Mouse (Mus musculus) heart, embryonic 13.5 days (tissue): ENCODE measurements around the gene Foxj3. TPM values are rescaled to one million over a fixed set of nuclear protein-coding genes. Genes with fewer than 3 reads are reported as not detected.

Experiments used
- ATAC-seq: fragments of 200-750 bp; cut with Nextera tagmentation; 2 replicates; pipeline ENCODE4 v1.8.0; 2017; ENCODE audit warnings: moderate TSS enrichment; ENCODE audit not compliant: insufficient number of reproducible peaks, low FRiP score, low TSS enrichment; ENCODE audit errors: extremely low read depth
- H3K27ac ChIP-seq: fragments of 300-500 bp; sonication (generic); replicated peaks from 2 replicates; pipeline ENCODE4 v1.5.1; 2015; ENCODE audit warnings: moderate library complexity, mild to moderate bottlenecking, inconsistent platforms
- H3K27me3 ChIP-seq: fragments of 300-500 bp; sonication (generic); replicated peaks from 2 replicates; pipeline ENCODE4 v1.6.1; 2015; ENCODE audit warnings: mild to moderate bottlenecking, inconsistent platforms
- H3K36me3 ChIP-seq: fragments of 300-500 bp; sonication (generic); 2 replicates; pipeline ENCODE4 v1.6.1; 2015; ENCODE audit warnings: mild to moderate bottlenecking, inconsistent platforms
- H3K4me1 ChIP-seq: fragments of 300-500 bp; sonication (generic); 2 replicates; pipeline ENCODE4 v1.6.1; 2015; ENCODE audit warnings: inconsistent platforms
- H3K4me2 ChIP-seq: fragments of 300-500 bp; sonication (generic); 2 replicates; pipeline ENCODE4 v1.6.1; 2015; ENCODE audit warnings: inconsistent platforms, mild to moderate bottlenecking, moderate library complexity
- H3K4me3 ChIP-seq: fragments of 300-500 bp; sonication (generic); 2 replicates; pipeline ENCODE4 v1.5.1; 2015; ENCODE audit warnings: moderate library complexity, mild to moderate bottlenecking, inconsistent platforms
- H3K9ac ChIP-seq: fragments of 300-500 bp; sonication (generic); 2 replicates; pipeline ENCODE4 v1.6.1; 2015; ENCODE audit warnings: inconsistent platforms, mild to moderate bottlenecking, moderate library complexity
- H3K9me3 ChIP-seq: fragments of 300-500 bp; sonication (generic); 2 replicates; pipeline ENCODE4 v1.6.1; 2016; ENCODE audit warnings: inconsistent platforms
- WGBS: fragments of 180-500 bp; shearing (Covaris S2); methylation state at CpG from one replicate; pipeline ENCODE4 v1.1.7; 2015; ENCODE audit warnings: mixed read lengths; 5-methylcytosine and 5-hydroxymethylcytosine counted together
- polyA plus RNA-seq: library from polyadenylated mRNA; unstranded; fragments of >200 nt; fragmentation: Nextera tagmentation; extraction: Ambion mirVana; gene quantifications from 2 replicates; pipeline ENCODE4 v1.2.1, GENCODE M21; 2015

The Foxj3 gene
- polyA plus RNA-seq, 1 experiment from 2014 or later, result 19.1 TPM

GRCm38 (mm10) chr4:119637176-119637845 lies 100.5 kb downstream of the Foxj3 start, which contains the start of gene Guca2a:
Gene Guca2a, plus strand, starts transcription at chr4:119637704.
- Histone ChIP-seq H3K4me3 (no peak within 1 kb of the TSS), H3K27me3 (no peaks in the 10 kb centered on the region), H3K4me2 (no peak within 1 kb of the TSS), H3K9me3 (no peaks in the 10 kb centered on the region), H3K4me1 (peaks cover 51% of the 10 kb centered on the region), H3K27ac (peak within 1 kb of the TSS; percentile 39), H3K36me3 (no peaks in the 10 kb centered on the region), H3K9ac (0 out of 2 replicates have a peak within 1 kb of the TSS, but pooled peaks have one; percentile 14)
- WGBS, result 55% methylated on average over 4 of the region's 4 CpGs
- ATAC-seq, result no peak

- no peak overlapping the region for H3K4me2 ChIP-seq
- H3K4me3 ChIP-seq, result no peak overlapping the region
- H3K27me3 ChIP-seq, result no peaks in the 10 kb centered on the region
- H3K9me3 ChIP-seq, result peaks cover 4% of the 10 kb centered on the region; the same call in 1 of the 2 replicates
- H3K27ac ChIP-seq, result no peak overlapping the region
- H3K36me3 ChIP-seq, result 0 out of 2 replicates have a peak, but pooled peaks cover 2% of the 10 kb centered on the region
- H3K9ac ChIP-seq, result no peak overlapping the region
- H3K4me1 ChIP-seq, result peaks cover 45% of the 10 kb centered on the region
- no peak for ATAC-seq
- WGBS, result 75% methylated on average over 6 of the region's 6 CpGs
These were observed 101.1 kb downstream of the Foxj3 start for GRCm38 (mm10) chr4:119637946-119638345.

GRCm38 (mm10) chr4:119638656-119639055 lies 101.9 kb downstream of the Foxj3 start:
- no peak overlapping the region for H3K4me3 ChIP-seq
- H3K4me2 ChIP-seq, result no peak overlapping the region
- no peak overlapping the region for H3K9ac ChIP-seq
- H3K9me3 ChIP-seq, result peaks cover 4% of the 10 kb centered on the region; the same call in 1 of the 2 replicates
- no peaks in the 10 kb centered on the region for H3K27me3 ChIP-seq
- H3K4me1 ChIP-seq, result peaks cover 38% of the 10 kb centered on the region
- no peak overlapping the region for H3K27ac ChIP-seq
- 0 out of 2 replicates have a peak, but pooled peaks cover 2% of the 10 kb centered on the region for H3K36me3 ChIP-seq
- WGBS, result 56% methylated on average over 11 of the region's 11 CpGs
- no peak for ATAC-seq

GRCm38 (mm10) chr4:119642666-119643065 lies 105.9 kb downstream of the Foxj3 start:
- Histone ChIP-seq H3K27me3 (no peaks in the 10 kb centered on the region), H3K27ac (no peak overlapping the region), H3K4me2 (no peak overlapping the region), H3K36me3 (0 out of 2 replicates have a peak, but pooled peaks cover 2% of the 10 kb centered on the region), H3K4me1 (peaks cover 3% of the 10 kb centered on the region), H3K9ac (no peak overlapping the region), H3K9me3 (peaks cover 4% of the 10 kb centered on the region; the same call in 1 of the 2 replicates), H3K4me3 (no peak overlapping the region)
- WGBS, result 72% methylated on average over 4 of the region's 4 CpGs
- ATAC-seq, result no peak

- Histone ChIP-seq H3K36me3 (no peaks in the 10 kb centered on the region), H3K27me3 (no peaks in the 10 kb centered on the region), H3K9ac (no peak overlapping the region), H3K4me2 (no peak overlapping the region), H3K27ac (no peak overlapping the region), H3K4me1 (peaks cover 20% of the 10 kb centered on the region), H3K9me3 (peaks cover 11% of the 10 kb centered on the region), H3K4me3 (no peak overlapping the region)
- 78% methylated on average over 1 of the region's 1 CpGs for WGBS
- no peak for ATAC-seq
These were observed 120.2 kb downstream of the Foxj3 start for GRCm38 (mm10) chr4:119657011-119657410.

GRCm38 (mm10) chr4:119658246-119658645 lies 121.4 kb downstream of the Foxj3 start:
- Histone ChIP-seq H3K27ac (no peak overlapping the region), H3K27me3 (no peaks in the 10 kb centered on the region), H3K9me3 (peaks cover 6% of the 10 kb centered on the region), H3K4me3 (no peak overlapping the region), H3K9ac (no peak overlapping the region), H3K4me2 (no peak overlapping the region), H3K4me1 (peaks cover 32% of the 10 kb centered on the region), H3K36me3 (no peaks in the 10 kb centered on the region)
- 63% methylated on average over 1 of the region's 2 CpGs for WGBS
- no peak for ATAC-seq

- Histone ChIP-seq H3K4me3 (no peak within 1 kb of the TSS), H3K4me2 (no peak within 1 kb of the TSS), H3K4me1 (peaks cover 34% of the 10 kb centered on the region), H3K36me3 (no peaks in the 10 kb centered on the region), H3K9me3 (peaks cover under 1% of the 10 kb centered on the region; the same call in 1 of the 2 replicates), H3K27ac (no peak within 1 kb of the TSS), H3K27me3 (no peaks in the 10 kb centered on the region), H3K9ac (no peak within 1 kb of the TSS)
- 92% methylated on average over 4 of the region's 4 CpGs for WGBS
- ATAC-seq, result no peak
These were observed 121.9 kb downstream of the Foxj3 start, which contains the start of gene Guca2b for GRCm38 (mm10) chr4:119658731-119659130. Gene Guca2b, minus strand, starts transcription at chr4:119658954.

GRCm38 (mm10) chr4:119660007-119660406 lies 123.2 kb downstream of the Foxj3 start:
- no peak for ATAC-seq
- H3K9ac ChIP-seq, result no peak overlapping the region
- H3K4me1 ChIP-seq, result peaks cover 45% of the 10 kb centered on the region
- no peak overlapping the region for H3K4me2 ChIP-seq
- no peak overlapping the region for H3K27ac ChIP-seq
- H3K27me3 ChIP-seq, result no peaks in the 10 kb centered on the region
- no peaks in the 10 kb centered on the region for H3K36me3 ChIP-seq
- WGBS, result 65% methylated on average over 8 of the region's 8 CpGs
- no peaks in the 10 kb centered on the region for H3K9me3 ChIP-seq
- no peak overlapping the region for H3K4me3 ChIP-seq

GRCm38 (mm10) chr4:119662151-119662550 lies 125.3 kb downstream of the Foxj3 start:
- H3K4me3 ChIP-seq, result no peak overlapping the region
- peak overlapping the region; percentile 28 for H3K4me2 ChIP-seq

GRCm38 (mm10) chr4:119662976-119663375 lies 126.2 kb downstream of the Foxj3 start:
- H3K27ac ChIP-seq, result peak overlapping the region; percentile 95
- no peak for ATAC-seq
- peak overlapping the region; percentile 63; the same call in 1 of the 2 replicates for H3K9ac ChIP-seq
- H3K4me1 ChIP-seq, result peaks cover 59% of the 10 kb centered on the region
- 67% methylated on average over 7 of the region's 7 CpGs for WGBS
- H3K27me3 ChIP-seq, result no peaks in the 10 kb centered on the region
- H3K4me2 ChIP-seq, result no peak overlapping the region
- no peak overlapping the region for H3K4me3 ChIP-seq
- no peaks in the 10 kb centered on the region for H3K9me3 ChIP-seq
- no peaks in the 10 kb centered on the region for H3K36me3 ChIP-seq

More at GRCm38 (mm10) chr4:119662151-119662550, 125.3 kb downstream of the Foxj3 start:
- peak; percentile 68; the same call in 1 of the 2 replicates for ATAC-seq
- no peaks in the 10 kb centered on the region for H3K27me3 ChIP-seq
- peaks cover 59% of the 10 kb centered on the region for H3K4me1 ChIP-seq
- H3K27ac ChIP-seq, result peak overlapping the region; percentile 95
- WGBS, result 21% methylated on average over 4 of the region's 4 CpGs
- peak overlapping the region; percentile 63; the same call in 1 of the 2 replicates for H3K9ac ChIP-seq
- H3K9me3 ChIP-seq, result no peaks in the 10 kb centered on the region
- no peaks in the 10 kb centered on the region for H3K36me3 ChIP-seq

GRCm38 (mm10) chr4:119663409-119664095 lies 126.7 kb downstream of the Foxj3 start:
- Histone ChIP-seq H3K9me3 (no peaks in the 10 kb centered on the region), H3K27me3 (no peaks in the 10 kb centered on the region), H3K4me3 (no peak overlapping the region), H3K27ac (peak overlapping the region; percentile 95), H3K9ac (no peak overlapping the region), H3K4me2 (no peak overlapping the region), H3K4me1 (peaks cover 59% of the 10 kb centered on the region), H3K36me3 (no peaks in the 10 kb centered on the region)
- WGBS, result 91% methylated on average over 14 of the region's 14 CpGs
- no peak for ATAC-seq
